Mouse (Mus musculus) lung, postnatal 4 days (tissue): ENCODE data around the gene Fer.

Experiments
- DNase-seq, 2 experiments: peaks; one replicate each; pipeline ENCODE4 v3.0.0; 2021

Fer gene

DNA sequence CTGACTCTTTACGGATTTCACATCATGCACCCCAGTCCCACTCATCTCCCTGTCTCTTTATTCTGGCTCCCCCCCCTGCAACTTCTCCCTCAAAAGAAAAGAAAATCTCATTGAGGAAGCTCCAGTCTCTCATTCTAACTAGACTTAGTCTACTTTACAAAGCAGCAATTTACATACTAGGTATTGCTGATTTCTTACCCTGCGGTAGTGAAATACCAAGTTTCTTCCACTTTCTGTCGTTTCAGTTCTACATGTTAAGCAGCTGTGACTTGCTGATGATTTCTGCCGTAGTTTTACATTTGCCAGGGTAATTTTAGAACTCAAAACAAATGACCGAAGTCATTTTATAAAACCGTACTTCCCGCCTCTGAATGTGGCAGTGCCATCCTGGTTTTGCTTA lies 8.9 kb downstream of the Fer start:
- DNase-seq: no peak

DNA sequence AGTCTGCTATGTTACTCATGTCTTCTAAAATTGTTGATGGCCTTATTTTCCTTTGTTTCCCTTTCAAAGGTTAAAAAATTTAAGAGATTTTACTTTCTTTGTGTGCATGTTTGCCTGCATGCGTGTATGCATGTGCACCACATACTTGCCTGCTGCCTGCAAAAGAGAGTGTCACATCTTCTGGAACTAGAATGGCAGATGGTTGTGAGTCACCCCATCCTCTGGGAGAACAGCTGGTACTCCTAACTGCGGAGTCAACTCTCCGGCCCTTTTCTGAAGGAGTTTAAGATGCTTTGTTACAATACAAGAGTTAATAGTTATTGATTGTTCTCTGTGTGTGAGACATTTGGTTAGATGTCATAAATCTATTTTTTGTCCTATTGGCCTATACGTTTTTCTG lies 16.0 kb downstream of the Fer start:
- DNase-seq: no peak

DNA sequence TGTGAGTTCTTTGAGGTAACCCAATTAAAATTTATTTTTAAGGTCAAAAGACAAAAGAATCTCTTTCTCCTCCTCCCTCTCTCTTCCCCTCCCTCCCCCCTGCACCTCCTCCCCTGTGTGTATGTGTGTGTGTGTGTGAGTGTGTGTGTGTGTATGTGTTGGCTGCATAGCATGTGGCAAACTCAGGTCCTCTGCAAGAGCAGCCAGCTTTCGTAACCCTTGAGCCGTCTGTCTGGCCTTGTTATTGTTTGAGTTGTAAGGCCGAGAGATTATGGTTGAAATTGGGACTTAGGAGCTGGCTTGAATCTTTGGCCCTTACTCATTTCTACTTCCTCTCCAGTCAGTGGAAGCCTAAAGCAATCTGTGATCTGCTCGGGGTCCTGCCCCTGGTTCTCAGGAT lies 17.1 kb downstream of the Fer start:
- no peak for DNase-seq

DNA sequence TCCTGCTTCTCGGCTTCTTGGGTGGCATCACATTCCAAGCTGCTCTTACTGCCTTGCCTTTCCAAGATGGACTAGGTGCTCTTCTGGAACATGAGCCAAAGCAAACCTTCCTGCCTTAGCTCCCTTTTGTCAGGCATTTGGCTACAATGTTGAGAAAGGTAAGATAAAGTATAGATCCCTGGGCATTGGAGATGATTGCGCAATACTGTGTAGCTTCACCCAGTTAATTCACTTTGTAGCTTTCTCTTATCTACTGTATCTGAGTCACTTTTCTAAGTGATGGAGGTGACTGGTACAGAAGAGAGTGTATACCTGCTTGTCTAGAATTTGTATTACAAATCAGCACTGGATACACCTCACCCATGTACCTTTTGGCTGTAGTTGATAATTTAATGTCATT lies 24.1 kb downstream of the Fer start:
- no peak for DNase-seq

DNA sequence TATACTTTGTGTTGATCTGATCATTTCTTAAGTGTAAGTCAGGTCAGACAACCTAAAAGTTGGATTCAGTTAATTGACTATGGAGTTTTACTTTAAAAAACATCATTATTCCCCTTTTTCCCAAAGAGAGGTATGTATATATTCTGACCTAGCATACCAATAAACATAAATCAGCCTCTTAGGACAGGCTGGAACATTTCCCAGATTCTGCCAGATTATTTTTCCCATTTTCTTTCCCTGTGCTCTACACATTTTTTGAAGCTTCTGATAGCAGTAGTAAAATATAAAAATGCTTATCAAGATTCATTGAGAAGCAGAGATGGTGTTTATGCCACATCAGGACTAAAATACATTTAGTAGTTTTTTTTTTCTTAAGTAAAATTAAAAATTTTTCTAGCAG lies 27.7 kb downstream of the Fer start:
- DNase-seq: no peak

DNA sequence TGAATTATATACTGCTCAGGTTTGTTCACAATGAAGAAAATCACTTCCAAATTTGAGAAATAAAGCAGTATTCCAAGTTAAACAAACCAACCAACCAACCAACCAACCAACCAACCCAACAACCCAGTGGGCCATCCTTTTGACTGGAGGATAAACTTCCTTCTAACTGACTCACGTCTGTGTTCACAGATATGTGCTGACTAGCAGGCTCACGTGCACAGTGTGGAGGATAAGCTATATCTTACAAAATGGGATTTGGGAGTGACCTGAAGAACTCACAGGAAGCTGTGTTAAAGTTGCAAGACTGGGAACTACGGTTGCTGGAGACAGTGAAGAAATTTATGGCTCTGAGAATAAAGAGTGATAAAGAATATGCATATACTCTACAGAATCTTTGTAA lies 33.0 kb downstream of the Fer start:
- DNase-seq: no peak

DNA sequence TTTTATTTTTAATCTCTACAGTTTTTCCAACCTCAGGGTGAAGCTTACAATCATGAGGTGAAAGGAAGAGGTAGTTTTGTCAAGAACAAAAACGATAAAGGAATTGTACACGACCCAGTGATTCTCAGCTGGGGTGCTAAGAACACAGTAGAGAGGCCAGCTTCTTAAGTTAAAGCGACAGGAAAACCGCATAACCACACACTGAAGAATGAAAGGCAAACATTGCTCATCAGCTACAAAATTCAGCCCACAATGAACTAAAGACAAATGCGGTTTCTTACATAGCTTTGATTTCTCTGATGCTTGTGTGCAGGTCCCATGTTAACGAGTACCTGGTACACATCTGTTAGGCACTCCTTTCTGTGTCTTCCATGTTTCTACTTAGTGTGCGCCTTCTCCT lies 34.2 kb downstream of the Fer start:
- DNase-seq: no peak

DNA sequence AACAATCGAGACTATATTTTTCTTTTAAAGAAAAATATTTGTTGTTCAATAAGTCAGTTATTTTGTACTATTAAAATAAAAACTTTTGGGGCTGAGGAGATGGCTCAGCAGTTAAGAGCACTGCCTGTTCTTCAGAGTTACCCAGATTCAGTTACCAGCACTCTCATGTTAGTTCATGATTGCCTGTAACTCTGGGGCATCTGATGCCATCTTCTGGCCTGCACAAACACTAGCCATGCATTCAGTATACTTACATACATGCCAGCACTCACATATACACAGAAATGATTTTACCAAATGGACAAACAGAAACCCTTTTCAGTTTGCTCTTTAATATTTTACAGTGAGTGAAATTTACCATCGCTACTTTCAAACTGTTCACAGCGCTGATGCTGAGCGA lies 46.4 kb downstream of the Fer start:
- no peak for DNase-seq

DNA sequence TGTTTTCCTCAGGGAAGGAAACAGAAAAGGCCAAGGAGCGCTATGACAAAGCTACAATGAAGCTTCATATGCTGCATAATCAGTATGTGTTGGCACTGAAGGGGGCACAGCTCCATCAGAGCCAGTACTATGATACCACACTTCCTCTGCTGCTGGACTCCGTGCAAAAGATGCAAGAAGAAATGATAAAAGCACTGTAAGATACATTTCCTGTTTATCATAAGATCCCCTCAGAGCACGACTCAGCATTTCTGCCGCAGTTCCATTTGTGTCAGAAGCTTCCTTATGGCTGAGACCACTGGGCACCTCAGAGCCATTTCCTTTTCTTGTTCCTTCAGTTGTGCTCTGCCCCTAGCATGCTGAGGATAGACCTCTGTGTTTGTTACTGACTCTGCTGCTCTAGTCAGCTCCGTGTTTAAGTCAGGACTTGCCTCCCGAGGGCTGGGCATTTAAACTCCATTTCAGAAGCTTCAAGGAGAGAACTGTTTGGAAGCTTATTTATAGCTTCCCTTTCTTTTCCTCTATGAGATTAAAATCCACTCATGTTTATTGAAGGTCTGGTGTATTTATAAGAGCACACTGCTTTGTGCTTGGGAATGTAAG lies 58.8 kb downstream of the Fer start:
- DNase-seq: no peak

DNA sequence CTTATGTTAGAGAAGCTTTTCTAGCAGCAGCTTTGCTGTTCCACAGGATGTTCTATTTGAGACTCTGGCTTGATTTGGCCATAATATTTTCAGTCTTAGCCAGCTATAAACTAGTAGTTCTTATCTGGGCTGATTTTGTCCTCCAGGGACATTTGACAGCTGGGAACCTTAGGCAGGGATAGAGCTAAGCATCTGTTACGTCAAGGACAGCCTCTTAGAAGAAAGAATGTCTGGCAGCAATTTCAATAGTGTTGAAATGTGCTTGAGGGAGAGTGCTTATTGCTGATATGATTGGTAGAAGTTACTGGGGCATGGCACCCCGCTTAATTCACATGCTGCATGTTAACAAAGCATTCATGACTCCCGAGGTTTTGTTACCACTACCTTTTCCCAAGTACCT lies 62.7 kb downstream of the Fer start:
- no peak for DNase-seq

DNA sequence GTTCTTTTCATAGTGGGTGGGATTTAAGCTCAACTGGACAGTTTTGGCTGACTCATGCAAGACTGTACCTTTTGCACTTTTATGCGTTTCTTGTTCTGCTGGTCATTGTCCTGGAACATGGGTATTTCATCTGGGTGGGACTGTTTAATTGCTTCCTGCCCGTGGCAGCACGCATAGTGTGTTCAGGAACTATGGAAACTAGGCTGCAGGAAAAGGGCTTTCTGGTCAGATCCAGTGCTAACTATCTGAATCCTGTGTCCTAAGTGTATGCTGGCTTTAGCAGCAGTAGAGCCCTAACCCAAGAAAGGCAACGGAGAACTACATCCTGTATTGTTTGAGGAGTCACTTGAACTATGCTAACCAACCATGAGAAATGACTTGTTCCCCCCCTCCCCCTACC lies 67.8 kb downstream of the Fer start:
- no peak for DNase-seq

DNA sequence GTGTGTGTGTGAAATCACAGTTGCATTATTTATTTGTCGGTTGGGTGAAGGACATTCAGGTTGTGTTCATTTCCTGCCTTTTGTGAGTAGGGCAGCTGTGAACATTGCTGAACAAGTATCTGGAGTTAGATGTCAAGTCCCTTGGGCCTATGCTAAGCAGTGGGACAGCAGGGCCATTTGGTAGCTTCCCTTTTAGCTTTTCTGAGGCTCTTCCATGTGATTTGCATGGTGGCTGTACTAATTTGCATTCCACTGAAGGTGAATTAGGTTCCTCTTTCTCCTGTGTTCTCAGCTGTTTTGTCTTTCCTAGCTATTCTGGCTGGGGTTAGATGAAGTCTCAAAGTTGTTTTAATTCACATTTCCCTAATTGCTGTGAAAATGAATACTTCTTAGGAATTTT lies 68.7 kb downstream of the Fer start:
- no peak for DNase-seq

DNA sequence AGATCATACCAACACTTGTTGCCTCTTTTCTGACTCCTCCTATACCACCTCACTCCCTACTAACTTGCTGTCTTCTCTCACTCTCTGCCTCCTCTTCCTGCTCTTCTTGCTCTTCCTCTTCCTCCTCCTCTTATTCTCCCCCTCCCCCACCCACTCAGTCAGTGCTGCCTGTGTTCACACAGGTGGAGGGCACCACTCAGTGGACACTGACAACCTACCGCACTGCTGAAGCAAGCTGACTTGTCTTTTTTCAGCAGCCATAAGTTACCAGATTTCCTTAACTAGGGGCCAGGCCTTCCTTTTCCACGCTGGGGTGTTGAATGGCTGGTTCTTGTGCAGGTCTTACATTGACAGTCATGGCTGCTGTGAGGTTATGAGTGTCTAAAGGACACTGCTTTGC lies 72.5 kb downstream of the Fer start:
- DNase-seq: no peak

DNA sequence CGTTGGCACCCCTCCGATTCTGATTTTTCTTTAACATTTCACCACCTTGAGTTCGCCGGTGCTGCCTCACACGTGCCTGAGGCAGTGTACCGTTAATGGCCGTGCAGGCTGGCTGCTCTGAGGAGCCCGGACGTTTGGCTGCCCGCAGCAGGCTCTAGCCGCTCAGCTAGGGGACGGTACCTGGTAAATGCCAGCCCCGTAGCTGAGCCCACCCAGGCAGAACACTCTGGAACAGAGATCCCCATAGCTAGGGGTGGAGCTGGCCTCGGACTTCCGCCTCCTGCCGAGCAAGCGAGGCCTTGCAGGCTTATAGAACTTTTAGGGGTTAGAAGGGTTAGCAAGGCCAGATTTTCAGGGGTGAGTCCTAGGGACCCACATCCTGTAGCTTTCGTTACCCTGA lies 75.0 kb downstream of the Fer start:
- no peak for DNase-seq

DNA sequence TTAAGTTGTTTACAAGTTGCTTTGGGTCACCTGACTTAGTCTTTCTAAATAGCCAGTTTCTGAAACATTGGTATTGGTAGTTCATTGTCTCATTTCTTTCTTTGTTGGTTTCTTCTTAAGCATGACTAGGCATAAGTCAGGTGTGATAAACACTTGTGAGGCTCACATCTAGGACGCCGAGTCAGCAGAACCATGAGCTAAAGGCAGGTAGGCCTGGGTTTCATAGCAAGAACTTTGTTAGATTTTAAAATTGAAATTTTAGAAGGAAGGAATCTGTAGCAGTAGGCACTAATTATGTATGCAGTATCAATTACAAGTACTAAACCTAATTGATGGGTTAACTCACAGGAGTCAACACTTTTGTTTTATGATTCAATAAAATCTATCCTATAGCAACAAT lies 83.9 kb downstream of the Fer start:
- DNase-seq: no peak

DNA sequence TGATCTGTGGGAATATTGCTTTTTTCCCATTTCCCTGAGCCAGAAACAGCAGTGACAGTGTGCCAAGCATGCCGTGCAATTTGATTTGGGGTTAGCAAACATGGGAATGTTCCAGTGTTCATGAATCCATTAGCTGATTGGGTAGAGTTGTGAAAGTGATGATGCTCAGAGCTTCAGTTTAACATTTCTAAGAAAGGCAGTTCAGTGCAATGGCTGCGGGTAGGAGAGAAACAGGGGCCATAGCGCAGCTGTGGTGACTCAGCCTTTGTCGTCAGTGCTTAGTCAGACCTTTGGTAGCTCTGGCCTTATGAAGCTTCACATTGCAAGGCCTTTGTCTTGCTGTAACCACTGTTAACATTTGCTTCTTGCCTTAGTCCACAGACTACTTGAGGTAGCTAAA lies 85.9 kb downstream of the Fer start:
- DNase-seq: no peak

DNA sequence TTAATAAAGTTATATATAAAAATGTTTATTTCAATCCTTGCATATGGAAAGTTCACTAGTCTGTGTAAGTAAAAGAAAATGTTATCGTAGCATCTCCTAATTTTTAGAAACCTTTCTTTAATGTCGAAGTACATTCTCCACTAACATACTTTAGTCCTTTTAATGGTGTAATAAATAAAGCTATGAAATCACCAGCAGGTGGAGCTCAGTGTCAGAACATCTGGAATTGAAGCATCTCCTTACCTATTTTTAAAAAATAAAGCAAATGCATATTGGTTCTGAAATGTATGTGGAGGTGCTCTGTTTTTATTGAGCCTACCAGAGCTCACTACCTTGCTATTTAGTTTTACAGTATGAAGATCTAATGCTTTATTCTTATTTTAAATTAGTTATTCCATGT lies 88.6 kb downstream of the Fer start:
- no peak for DNase-seq

DNA sequence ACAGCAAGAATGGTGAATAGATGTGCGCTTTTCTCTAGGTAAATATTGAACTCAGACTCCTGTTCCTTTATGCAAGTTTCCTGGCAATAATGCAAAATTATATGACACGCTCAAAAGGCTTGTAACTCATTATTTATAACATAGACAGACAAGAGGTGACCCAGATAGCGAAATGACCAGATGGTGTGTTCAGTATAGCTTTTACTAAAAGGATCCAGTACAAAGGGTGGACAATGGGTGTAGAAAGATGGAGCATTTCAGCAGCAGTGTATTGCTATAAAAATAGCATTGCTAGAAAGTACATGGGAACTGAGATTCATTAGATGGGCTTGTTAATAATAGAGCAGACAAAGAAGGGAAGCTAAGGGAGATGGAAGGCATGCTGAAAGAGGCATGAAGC lies 104.2 kb downstream of the Fer start:
- DNase-seq: no peak

DNA sequence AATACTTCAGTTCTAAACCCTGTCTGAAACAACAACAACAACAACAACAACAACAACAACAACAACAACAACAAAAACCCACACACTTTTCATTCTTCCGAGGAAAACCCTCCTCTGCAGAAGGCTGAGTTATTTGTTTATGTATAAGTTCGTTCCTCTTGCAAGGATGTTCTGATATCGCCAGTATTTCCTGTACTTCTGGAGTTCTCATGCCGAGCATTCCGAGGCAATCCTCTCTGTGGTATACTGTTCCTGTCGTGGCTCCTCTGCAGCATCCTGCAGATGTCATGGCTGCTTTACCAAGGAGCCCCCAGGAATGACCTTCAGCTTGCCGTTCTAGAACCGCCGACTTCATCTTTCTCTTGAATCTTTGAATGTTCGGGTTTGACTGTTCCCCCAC lies 106.6 kb downstream of the Fer start:
- DNase-seq: no peak

DNA sequence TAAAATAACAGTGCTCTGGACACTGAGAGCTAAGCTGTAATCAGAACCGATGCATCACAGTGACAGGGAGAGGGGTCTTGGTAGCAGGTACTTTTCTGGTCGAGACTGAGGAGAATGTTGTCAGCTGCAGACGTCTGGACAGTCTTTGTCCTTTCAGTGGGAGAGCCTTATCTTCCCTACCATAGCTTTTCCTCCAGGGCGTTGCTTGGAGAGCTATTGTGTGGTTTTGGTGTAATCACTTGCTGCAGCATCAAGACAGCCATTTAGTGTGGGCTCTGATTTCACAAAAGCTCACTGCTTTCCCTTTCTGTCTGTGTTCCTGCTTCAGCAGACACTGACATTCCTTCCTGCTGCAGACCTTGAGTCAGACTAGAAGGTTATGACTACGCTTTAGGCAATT lies 107.4 kb downstream of the Fer start:
- no peak for DNase-seq

DNA sequence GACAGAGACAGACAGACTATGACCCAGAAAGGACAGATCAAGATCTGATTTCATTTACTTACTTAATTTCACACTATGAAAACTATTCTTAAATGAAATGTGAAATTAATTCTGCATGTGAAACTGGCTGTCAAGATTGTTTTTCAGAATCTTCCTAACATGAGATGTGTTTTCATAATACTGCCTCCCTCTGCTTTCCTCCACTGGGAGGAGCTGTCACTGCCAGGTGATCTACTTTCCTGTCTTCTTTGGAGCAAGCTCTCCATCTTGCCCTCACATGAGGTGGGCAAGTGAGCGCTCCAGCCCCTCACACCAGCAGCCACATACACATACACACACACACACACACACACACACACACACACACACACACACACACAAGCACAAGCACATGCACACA lies 108.1 kb downstream of the Fer start:
- DNase-seq: no peak

DNA sequence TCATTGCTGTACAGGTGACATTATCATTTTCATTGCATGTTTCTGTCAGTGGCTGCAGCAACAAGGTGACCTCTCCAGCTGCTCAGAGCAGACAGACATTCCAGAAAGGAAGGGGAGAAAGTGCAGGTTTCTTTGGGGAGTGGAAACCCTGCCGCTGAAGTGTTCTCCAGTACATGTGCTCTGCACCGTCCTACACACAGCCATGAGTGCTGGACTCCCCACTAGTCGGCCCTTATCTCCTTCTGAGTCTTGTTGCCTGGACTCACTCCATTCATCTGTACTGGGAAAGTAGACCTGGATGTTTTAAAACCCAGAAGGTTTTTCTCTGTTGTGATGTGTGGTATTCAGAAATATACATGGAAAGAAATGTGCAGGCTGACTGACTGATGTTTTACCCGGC lies 109.3 kb downstream of the Fer start:
- DNase-seq: no peak

DNA sequence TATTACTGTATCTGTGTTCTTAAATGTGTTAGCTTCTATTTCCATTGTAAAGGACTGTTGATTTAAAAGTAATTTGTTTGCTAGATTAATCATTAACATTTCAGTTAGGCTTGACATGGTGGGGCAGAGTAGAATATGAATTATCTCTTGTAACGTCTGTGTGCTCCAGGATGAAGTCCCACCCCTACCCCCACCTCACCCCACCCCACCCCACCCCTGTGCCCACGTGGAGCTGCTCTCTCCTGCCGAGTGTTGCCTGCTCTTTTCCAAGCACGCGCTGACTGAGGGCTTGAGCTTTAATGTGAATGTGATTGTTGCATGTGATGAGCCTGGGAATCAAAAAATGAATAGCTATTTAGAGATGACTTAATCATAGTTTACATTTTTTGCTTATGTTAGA lies 110.9 kb downstream of the Fer start:
- no peak for DNase-seq

DNA sequence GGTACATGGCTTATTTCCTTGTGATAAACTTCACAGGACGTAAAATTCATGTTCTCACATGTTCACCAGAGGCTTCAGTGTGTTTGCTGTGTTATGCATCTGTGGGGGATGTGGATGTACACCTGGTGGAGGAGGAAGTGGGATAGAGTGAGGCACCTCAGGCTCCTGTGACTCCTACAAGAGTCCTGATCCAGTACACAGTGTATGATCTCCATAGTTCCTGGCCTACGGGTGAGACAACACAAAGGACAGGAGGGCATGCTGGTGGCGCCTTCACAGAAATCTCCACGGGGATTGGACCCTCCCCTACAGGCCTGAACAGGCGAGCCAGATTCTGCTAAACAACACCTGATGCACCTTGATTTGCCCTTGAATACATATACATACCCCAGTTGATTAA lies 111.4 kb downstream of the Fer start:
- DNase-seq: no peak

DNA sequence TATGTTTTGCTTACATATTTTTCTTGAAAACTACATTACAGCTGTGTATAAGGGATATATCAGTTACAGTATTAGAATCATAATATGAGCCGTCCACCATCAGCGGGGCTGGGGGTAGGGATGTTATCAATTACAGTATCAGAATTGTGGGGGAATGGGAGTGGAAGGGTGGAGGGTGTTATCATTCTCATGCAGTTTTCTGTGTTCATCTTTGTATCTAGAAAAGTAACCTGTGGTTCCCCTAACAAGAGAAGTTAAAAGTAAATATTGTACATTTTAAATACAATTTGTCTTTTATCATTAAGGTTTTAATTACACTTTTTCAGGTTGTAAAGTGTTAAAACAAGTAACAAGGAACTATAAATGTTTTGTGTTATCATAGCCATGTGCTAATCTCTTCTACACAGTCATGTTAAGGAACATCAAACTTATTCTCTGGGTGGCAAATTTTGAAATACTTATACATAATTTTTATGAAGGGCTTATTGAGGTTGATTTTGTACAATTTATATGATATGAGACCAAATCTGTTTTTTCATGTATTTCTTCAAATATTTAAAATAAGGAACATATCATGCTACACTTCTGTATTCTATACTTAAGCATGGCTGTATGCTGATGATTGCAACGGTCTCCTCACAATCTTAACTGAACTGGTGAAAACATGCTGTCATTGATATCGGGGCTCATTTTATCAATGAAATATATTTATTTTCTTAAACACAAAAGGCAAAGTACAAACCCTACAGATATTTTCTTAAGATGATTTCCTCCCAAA lies 116.1 kb downstream of the Fer start:
- no peak for DNase-seq
